Mouse (Mus musculus) kidney, postnatal 4 days (tissue): ENCODE results near the gene Ppp1r3g.
"Not testable (repeated sequence)": the region's sequence is repeated elsewhere in the genome, so short reads cannot be mapped to it uniquely, and the experiment has no call there.

ENCODE experiments used
- DNase-seq, 2 experiments: peaks; one replicate each; pipeline ENCODE4 v3.0.0; 2021; ENCODE audit warnings: mixed read lengths in 2 of 2

Ppp1r3g gene

GRCm38 (mm10) chr13:35958539-35958938 is at the start of gene Ppp1r3g:
TSS of gene Ppp1r3g (plus strand) at chr13:35958839.
- DNase-seq: no peak

GRCm38 (mm10) chr13:35911476-35911875 is 47.2 kb upstream of the Ppp1r3g start:
- DNase-seq: no peak

- DNase-seq: no peak
Measured at GRCm38 (mm10) chr13:35937991-35938390, 20.6 kb upstream of the Ppp1r3g start.

GRCm38 (mm10) chr13:35939871-35940665 is 18.6 kb upstream of the Ppp1r3g start:
- DNase-seq: no peak

- DNase-seq: no peak
Measured at GRCm38 (mm10) chr13:35940934-35941333, 17.7 kb upstream of the Ppp1r3g start.

GRCm38 (mm10) chr13:35946659-35947353 is 11.8 kb upstream of the Ppp1r3g start:
- no peak for DNase-seq

- peak; percentile 87 for DNase-seq
Measured at GRCm38 (mm10) chr13:35947354-35948000, 11.2 kb upstream of the Ppp1r3g start.

GRCm38 (mm10) chr13:35949814-35950455 is 8.7 kb upstream of the Ppp1r3g start:
- DNase-seq: peak; percentile 8 to 12

GRCm38 (mm10) chr13:35959391-35960067 is 890 bp downstream of the Ppp1r3g start:
- DNase-seq: no peak

GRCm38 (mm10) chr13:35963583-35963982 is 4.9 kb downstream of the Ppp1r3g start:
- DNase-seq: no peak

GRCm38 (mm10) chr13:35967690-35968089 is 9.1 kb downstream of the Ppp1r3g start:
- no peak for DNase-seq

GRCm38 (mm10) chr13:35968131-35968718 is 9.6 kb downstream of the Ppp1r3g start:
- peak; percentile 45 to 60 for DNase-seq

- peak; percentile 57 to 73 for DNase-seq
Measured at GRCm38 (mm10) chr13:35968719-35969430, 10.2 kb downstream of the Ppp1r3g start.

- DNase-seq: peak; percentile 9 to 16
Measured at GRCm38 (mm10) chr13:35969431-35969721, 10.7 kb downstream of the Ppp1r3g start.

- DNase-seq: no peak
Measured at GRCm38 (mm10) chr13:35969829-35970228, 11.2 kb downstream of the Ppp1r3g start.

- DNase-seq: no peak
Measured at GRCm38 (mm10) chr13:35976912-35977311, 18.3 kb downstream of the Ppp1r3g start.

- DNase-seq: no peak
Measured at GRCm38 (mm10) chr13:35980471-35980870, 21.8 kb downstream of the Ppp1r3g start.

- DNase-seq: no peak
Measured at GRCm38 (mm10) chr13:35982985-35983384, 24.3 kb downstream of the Ppp1r3g start.

GRCm38 (mm10) chr13:35989329-35989728 is 30.7 kb downstream of the Ppp1r3g start:
- no peak for DNase-seq

GRCm38 (mm10) chr13:35991185-35991584 is 32.5 kb downstream of the Ppp1r3g start:
- DNase-seq: not testable (repeated sequence)

GRCm38 (mm10) chr13:35994067-35994466 is 35.4 kb downstream of the Ppp1r3g start:
- peak; percentile 50 to 63 for DNase-seq

- DNase-seq: no peak
Measured at GRCm38 (mm10) chr13:35995231-35995630, 36.6 kb downstream of the Ppp1r3g start.
